Mouse (Mus musculus): ENCODE data around the gene Cpsf4. TPM values are rescaled to one million over a fixed set of nuclear protein-coding genes. Genes with fewer than 3 reads are reported as not detected.
A peak's percentile ranks its signal among the peaks of the same experiment; 100 is the strongest.

The Cpsf4 gene
- total RNA-seq (2014; rRNA removed) (47.9 and 52.7 TPM in 2 replicates), polyA plus RNA-seq (2015; fragmentation: Nextera tagmentation; extraction: Ambion mirVana) (38.1 and 39.2 TPM in 2 replicates)

- TF ChIP-seq CTCF (IDR thresholded peaks at IDR 0.05; ENCODE audit: low read depth): no peak
- peak within 1 kb of the TSS; percentile 83 for H3K27ac ChIP-seq (ENCODE audit: low read depth, low read length)
- 1% methylated on average over 51 of the region's 51 CpGs for WGBS
- H3K9ac ChIP-seq: peak within 1 kb of the TSS; percentile 87
- peak within 1 kb of the TSS; percentile 75 for H3K4me2 ChIP-seq (ENCODE audit: low read depth)
- no peaks in the 10 kb centered on the region for H3K27me3 ChIP-seq (ENCODE audit: insufficient read depth, low read length)
- H3K4me3 ChIP-seq (ENCODE audit: low read depth, low read length): peak within 1 kb of the TSS; percentile 92
- H3K36me3 ChIP-seq (ENCODE audit: insufficient read depth): peaks cover 36% of the 10 kb centered on the region
- H3K9me3 ChIP-seq (ENCODE audit: low read length): no peaks in the 10 kb centered on the region
- H3K4me1 ChIP-seq (ENCODE audit: insufficient read depth): peaks cover 18% of the 10 kb centered on the region
- peak; percentile 97 for ATAC-seq
- peak; percentile 99 for DNase-seq
These were observed at the start of gene Cpsf4, which contains the start of gene Ptcd1 for GRCm38 (mm10) chr5:145166536-145167305. Gene Cpsf4, plus strand, starts transcription at chr5:145167213. Gene Ptcd1, minus strand, starts transcription at chr5:145167108.

- no peak for TF ChIP-seq CTCF (IDR thresholded peaks at IDR 0.05; ENCODE audit: low read depth)
- peaks cover 7% of the 10 kb centered on the region; the same call in 1 of the 2 replicates for H3K27me3 ChIP-seq (ENCODE audit: insufficient read depth, low read length)
- H3K27ac ChIP-seq (ENCODE audit: low read depth, low read length): no peak overlapping the region
- 68% methylated on average over 6 of the region's 6 CpGs for WGBS
- no peaks in the 10 kb centered on the region for H3K36me3 ChIP-seq (ENCODE audit: insufficient read depth)
- no peak overlapping the region for H3K4me3 ChIP-seq (ENCODE audit: low read depth, low read length)
- ATAC-seq: no peak
- H3K9me3 ChIP-seq (ENCODE audit: low read length): no peaks in the 10 kb centered on the region
- H3K4me2 ChIP-seq (ENCODE audit: low read depth): no peak overlapping the region
- DNase-seq: no peak
- H3K9ac ChIP-seq: no peak overlapping the region
- H3K4me1 ChIP-seq (ENCODE audit: insufficient read depth): no peaks in the 10 kb centered on the region
These were observed 49.0 kb upstream of the Cpsf4 start for GRCm38 (mm10) chr5:145118005-145118404.

- Histone ChIP-seq H3K27me3 (ENCODE audit: insufficient read depth, low read length) (peaks cover 7% of the 10 kb centered on the region; the same call in 1 of the 2 replicates), H3K4me2 (ENCODE audit: low read depth) (no peak overlapping the region), H3K4me3 (ENCODE audit: low read depth, low read length) (no peak overlapping the region), H3K9me3 (ENCODE audit: low read length) (no peaks in the 10 kb centered on the region), H3K9ac (no peak overlapping the region), H3K4me1 (ENCODE audit: insufficient read depth) (no peaks in the 10 kb centered on the region), H3K27ac (ENCODE audit: low read depth, low read length) (no peak overlapping the region), H3K36me3 (ENCODE audit: insufficient read depth) (no peaks in the 10 kb centered on the region)
- no peak for TF ChIP-seq CTCF (IDR thresholded peaks at IDR 0.05; ENCODE audit: low read depth)
- DNase-seq: no peak
- no peak for ATAC-seq
- WGBS: 86% methylated on average over 5 of the region's 5 CpGs
These were observed 48.6 kb upstream of the Cpsf4 start for GRCm38 (mm10) chr5:145118461-145118860.

GRCm38 (mm10) chr5:145119385-145119784, 47.6 kb upstream of the Cpsf4 start:
- DNase-seq (no peak), ATAC-seq (no peak)
- no peaks in the 10 kb centered on the region for H3K4me1 ChIP-seq (ENCODE audit: insufficient read depth)
- H3K4me3 ChIP-seq (ENCODE audit: low read depth, low read length): no peak overlapping the region
- H3K27ac ChIP-seq (ENCODE audit: low read depth, low read length): no peak overlapping the region
- 86% methylated on average over 2 of the region's 2 CpGs for WGBS
- no peaks in the 10 kb centered on the region for H3K9me3 ChIP-seq (ENCODE audit: low read length)
- peaks cover 7% of the 10 kb centered on the region; the same call in 1 of the 2 replicates for H3K27me3 ChIP-seq (ENCODE audit: insufficient read depth, low read length)
- no peak; the same call in 1 of the 2 replicates for TF ChIP-seq CTCF (IDR thresholded peaks at IDR 0.05; ENCODE audit: low read depth)
- H3K9ac ChIP-seq: no peak overlapping the region
- no peak overlapping the region for H3K4me2 ChIP-seq (ENCODE audit: low read depth)
- H3K36me3 ChIP-seq (ENCODE audit: insufficient read depth): peaks cover 8% of the 10 kb centered on the region; the same call in 1 of the 2 replicates

- DNase-seq (no peak), ATAC-seq (no peak)
- TF ChIP-seq CTCF (IDR thresholded peaks at IDR 0.05; ENCODE audit: low read depth): no peak
- Histone ChIP-seq H3K27me3 (ENCODE audit: insufficient read depth, low read length) (no peaks in the 10 kb centered on the region), H3K4me2 (ENCODE audit: low read depth) (no peak overlapping the region), H3K9me3 (ENCODE audit: low read length) (no peaks in the 10 kb centered on the region), H3K27ac (ENCODE audit: low read depth, low read length) (no peak overlapping the region), H3K9ac (no peak overlapping the region), H3K36me3 (ENCODE audit: insufficient read depth) (peaks cover 18% of the 10 kb centered on the region), H3K4me3 (ENCODE audit: low read depth, low read length) (no peak overlapping the region), H3K4me1 (ENCODE audit: insufficient read depth) (no peaks in the 10 kb centered on the region)
- WGBS: 74% methylated on average over 7 of the region's 7 CpGs
These were observed 46.1 kb upstream of the Cpsf4 start for GRCm38 (mm10) chr5:145120921-145121320.

- ATAC-seq (no peak), DNase-seq (no peak)
- no peak overlapping the region for H3K9ac ChIP-seq
- no peaks in the 10 kb centered on the region for H3K4me1 ChIP-seq (ENCODE audit: insufficient read depth)
- H3K27ac ChIP-seq (ENCODE audit: low read depth, low read length): no peak overlapping the region
- 94% methylated on average over 19 of the region's 19 CpGs for WGBS
- peaks cover 32% of the 10 kb centered on the region for H3K36me3 ChIP-seq (ENCODE audit: insufficient read depth)
- H3K27me3 ChIP-seq (ENCODE audit: insufficient read depth, low read length): no peaks in the 10 kb centered on the region
- TF ChIP-seq CTCF (IDR thresholded peaks at IDR 0.05; ENCODE audit: low read depth): no peak
- H3K4me3 ChIP-seq (ENCODE audit: low read depth, low read length): no peak overlapping the region
- no peak overlapping the region for H3K4me2 ChIP-seq (ENCODE audit: low read depth)
- H3K9me3 ChIP-seq (ENCODE audit: low read length): no peaks in the 10 kb centered on the region
These were observed 43.6 kb upstream of the Cpsf4 start for GRCm38 (mm10) chr5:145123396-145123795.

GRCm38 (mm10) chr5:145126580-145126979, 40.4 kb upstream of the Cpsf4 start:
- Histone ChIP-seq H3K4me3 (ENCODE audit: low read depth, low read length) (no peak overlapping the region), H3K36me3 (ENCODE audit: insufficient read depth) (peaks cover 60% of the 10 kb centered on the region), H3K9me3 (ENCODE audit: low read length) (no peaks in the 10 kb centered on the region), H3K4me2 (ENCODE audit: low read depth) (no peak overlapping the region), H3K27me3 (ENCODE audit: insufficient read depth, low read length) (no peaks in the 10 kb centered on the region), H3K4me1 (ENCODE audit: insufficient read depth) (no peaks in the 10 kb centered on the region), H3K27ac (ENCODE audit: low read depth, low read length) (no peak overlapping the region), H3K9ac (no peak overlapping the region)
- ATAC-seq: no peak
- WGBS: 95% methylated on average over 9 of the region's 9 CpGs
- no peak for TF ChIP-seq CTCF (IDR thresholded peaks at IDR 0.05; ENCODE audit: low read depth)
- DNase-seq: no peak
